Mouse (Mus musculus) common myeloid progenitor, adult 5-6 weeks (primary cell): ENCODE results near the gene Cacng1. TPM values are rescaled to one million over a fixed set of nuclear protein-coding genes. Genes with fewer than 3 reads are reported as not detected.

ENCODE experiments used
- ATAC-seq: replicated peaks from 2 replicates; pipeline ENCODE4 v1.8.0; 2016; ENCODE audit warnings: low read depth, mild to moderate bottlenecking, moderate TSS enrichment, inconsistent platforms; ENCODE audit not compliant: poor library complexity, severe bottlenecking
- total RNA-seq: library from RNA; stranded (forward); fragments of 200-1000, 187-1606 nt; gene quantifications from 2 replicates; pipeline ENCODE4 v1.2.3, GENCODE M21; 2017

Gene Cacng1
- not detected in 2 replicates for total RNA-seq

DNA sequence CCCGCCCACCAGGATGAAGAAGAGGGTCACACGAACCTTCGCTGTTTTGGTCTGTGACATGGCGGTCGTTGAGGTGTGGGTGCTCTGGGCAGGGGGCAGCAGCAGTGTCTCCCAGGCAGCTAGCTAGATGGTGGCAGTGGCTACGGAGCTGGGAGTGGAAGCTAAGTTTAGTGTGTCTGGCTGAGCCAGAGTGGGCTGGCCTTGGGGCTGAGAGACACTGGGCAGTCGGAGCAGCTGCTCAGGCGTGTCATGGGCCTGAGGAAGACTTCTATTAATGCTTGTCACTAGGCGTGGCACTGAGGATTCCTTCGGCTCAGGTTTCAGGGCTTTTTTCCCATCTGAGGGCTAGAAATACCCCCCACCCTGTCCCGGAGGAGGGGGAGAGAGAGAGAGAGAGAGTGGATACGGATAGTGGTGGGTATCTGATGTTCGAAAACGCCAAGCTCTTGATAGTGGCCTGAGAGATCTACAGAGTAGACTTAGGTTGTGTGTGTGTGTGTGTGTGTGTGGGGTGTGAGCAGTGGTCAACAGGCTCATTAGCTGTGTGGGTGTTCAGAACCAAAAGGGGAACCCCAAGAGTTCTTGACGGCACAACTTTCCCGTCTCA lies at the start of gene Cacng1:
Cacng1 (minus strand) TSS at position 191 of the 607 bp plus-strand sequence.
- ATAC-seq = no peak

- no peak for ATAC-seq
These were observed 46.6 kb upstream of the Cacng1 start for GRCm38 (mm10) chr11:107762688-107763460.

DNA sequence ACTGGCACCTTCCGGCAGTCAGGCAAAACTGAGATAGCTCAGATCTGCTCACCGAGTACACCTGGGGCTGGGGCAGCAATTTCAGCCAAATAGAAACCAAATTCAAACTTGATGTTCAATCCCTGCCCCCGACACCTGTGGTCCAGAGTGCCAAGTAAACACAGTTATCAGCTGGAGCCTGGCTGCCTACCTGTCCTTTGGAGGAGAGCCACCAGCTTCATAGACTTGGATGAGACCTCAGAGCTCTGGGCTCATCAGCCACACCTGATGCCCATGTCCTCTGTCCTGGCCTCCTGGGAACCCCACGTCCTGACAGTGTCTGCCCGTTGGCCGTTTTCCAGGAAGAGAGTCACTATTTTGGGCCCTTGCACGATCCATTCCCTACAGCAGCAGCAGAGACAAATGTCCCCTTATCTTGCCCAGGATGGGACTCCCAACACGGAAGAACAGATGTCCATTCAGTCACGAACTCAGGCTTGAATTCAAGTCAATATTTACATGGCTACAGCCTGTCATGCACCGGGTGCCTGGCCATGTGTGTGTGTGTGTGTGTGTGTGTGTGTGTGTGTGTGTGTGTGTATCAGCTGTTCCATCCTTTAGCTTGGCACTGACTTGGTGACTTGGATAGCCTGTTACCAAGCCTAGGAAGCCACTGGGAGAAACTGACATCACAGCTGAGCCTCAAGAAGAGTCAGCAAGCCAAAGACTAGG lies 45.6 kb upstream of the Cacng1 start:
- no peak for ATAC-seq

DNA sequence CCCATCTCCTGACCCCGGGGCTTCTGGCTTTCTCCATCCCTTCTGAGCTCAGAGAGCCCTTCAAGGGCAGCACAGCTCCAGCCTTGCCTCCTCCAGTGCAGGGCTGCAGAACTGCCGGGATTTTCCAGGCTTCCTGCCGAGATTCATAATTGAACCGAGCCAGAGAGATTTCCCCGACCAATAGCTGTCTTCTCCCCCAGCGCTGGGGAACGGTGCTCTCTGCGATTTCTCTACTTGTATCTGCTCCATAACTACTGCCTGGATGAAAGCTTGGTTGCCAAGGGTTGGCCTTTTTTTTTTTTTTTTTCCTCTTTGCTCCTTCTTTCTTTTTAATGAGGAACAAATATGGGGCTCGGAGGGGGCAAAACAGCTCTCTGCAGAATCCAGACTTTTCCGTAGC lies 43.7 kb upstream of the Cacng1 start:
- ATAC-seq = no peak

DNA sequence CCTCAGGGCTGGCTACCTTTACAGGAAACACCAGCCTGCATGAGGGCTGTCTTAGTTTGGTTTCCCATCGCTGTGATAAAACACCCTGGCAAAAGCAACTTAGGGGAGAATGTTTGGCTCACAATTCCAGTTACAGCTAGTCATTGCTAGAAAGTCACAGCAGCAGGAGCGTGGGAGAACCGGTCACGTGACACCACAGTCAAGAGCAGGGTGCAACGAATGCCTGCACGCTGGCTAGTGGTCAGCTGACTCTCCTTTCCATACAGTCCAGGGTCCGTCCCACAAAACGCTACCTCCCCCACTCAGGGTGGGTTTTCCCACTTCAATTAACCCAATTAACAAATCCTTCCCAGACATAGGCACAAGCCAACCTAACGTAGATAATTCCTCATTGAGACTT lies 43.2 kb upstream of the Cacng1 start:
- no peak for ATAC-seq

DNA sequence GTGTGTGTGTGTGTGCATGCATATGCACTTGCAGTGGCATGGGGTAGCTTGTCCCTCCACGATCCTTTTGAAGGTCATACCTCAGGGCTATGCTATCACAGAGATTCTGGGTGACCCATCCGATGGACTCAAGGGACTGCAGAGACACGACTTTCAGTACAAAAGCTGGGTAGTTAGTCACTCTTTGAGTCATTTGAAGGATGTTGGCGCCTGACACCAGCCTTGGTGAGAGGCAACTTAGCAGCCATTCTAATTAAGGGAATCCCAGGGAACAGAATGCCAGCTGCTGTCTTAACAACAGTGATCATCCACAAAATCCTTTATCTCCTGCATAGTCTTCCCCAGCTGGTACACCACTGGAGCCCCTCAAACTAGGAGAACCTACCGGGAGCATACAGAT lies 32.8 kb upstream of the Cacng1 start:
- ATAC-seq = no peak

DNA sequence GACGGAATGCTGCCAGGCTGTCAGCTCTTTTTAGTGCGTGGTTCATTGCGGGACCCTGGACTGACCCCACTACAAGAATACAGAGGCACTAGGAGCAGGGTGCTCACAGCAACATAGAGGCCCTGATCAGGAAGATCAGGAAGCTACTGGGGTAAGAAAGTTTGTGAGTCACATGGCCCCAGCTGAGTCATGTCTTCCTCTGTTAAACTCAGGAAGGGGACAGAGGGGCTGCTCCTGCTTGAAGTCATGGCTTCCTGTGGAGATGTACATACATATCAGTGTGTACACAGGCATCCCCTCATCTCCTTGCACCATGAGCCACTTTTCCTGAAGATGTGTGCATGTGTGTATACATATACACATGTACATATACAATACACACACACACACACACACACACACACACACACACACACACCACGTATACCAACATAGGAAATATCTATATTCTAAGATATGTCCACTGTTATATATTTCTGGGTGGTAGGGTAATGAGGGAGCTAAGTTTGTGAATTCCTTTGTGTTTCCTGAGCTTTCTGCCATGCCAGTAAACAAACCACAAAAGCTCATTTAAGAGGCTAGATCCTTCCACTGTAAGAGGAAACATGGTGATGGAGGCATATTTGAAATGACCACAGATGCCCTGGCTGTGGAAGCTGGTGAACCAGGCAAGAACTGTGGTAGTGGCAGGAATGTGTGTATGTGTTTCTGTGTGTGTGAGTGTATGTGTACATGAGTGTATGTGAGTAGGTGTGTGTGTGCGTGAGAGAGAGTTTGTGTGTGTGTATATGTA lies 32.1 kb upstream of the Cacng1 start:
- no peak for ATAC-seq

DNA sequence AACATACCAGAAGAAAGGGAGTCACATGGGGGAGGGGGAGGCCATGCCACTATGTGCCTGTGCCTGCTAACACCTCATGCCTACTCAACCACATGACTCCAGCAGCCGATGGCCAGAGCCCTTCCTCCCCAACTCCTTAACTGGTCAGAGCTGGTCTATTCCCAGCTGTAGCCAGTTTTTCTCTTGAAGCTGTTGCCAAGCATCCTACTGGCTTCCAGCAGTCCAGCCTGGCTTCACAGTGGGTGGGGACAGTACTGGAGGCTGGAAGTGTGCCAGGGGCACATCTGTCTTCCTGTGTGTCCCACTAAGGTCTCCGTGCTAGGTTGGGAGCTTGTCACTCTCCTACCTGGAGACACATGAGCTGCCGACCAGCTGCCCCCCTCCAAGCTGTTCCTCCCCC lies 26.8 kb upstream of the Cacng1 start:
- ATAC-seq = no peak

DNA sequence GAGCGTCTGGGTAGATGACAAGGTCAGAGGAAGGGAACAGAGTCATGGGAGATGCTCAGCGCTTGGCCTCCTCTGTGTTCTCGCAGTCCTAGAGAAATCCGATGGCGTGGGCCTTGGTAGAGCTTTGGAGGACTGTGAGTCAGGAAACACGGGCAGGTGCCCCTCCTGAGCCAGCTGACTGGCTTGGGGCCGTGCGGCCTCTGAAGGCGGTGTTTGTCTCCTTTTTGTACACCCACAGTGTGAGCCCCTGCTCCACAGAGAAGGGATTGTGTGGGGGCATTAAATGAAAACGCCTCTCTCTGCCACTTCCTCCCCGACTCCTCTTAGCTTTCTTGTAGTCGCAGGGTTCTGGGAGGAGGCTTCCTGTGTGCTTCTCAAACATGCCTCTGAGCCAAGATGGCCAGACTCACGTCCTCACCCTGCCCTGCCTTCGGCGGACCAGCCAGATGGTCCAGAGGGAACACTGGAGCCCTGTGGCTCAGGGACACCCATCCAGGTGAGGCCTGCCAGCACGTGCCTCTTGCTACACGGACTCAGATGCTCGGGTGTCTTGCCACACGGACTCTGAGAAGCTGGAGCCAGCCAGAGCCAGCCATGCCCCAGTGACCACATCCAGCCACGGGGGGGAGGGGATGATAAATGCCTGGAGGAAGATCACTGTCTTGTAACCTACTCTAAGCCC lies 22.2 kb upstream of the Cacng1 start:
- no peak for ATAC-seq

- no peak for ATAC-seq
These were observed 21.6 kb upstream of the Cacng1 start for GRCm38 (mm10) chr11:107737886-107738285.

DNA sequence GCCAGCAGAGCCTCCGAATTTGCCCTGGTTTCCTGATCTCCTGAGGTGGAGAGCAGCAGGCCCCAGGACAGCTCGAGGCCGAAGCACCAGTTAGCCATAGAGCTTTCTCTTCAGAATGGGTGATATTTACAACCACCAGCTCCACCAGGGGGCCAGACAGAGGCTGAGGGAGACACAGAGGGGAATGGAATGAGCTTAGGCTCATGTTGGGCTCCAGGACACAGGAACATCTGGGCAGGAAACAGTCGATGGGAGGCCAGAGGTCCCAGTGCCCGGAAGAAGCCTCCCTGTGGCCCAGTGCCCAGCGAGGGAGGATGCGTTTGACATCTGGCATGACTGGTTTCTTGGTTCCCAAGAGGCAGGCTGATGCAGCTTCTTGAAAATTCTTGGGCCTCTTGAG lies 17.8 kb upstream of the Cacng1 start:
- ATAC-seq = no peak

DNA sequence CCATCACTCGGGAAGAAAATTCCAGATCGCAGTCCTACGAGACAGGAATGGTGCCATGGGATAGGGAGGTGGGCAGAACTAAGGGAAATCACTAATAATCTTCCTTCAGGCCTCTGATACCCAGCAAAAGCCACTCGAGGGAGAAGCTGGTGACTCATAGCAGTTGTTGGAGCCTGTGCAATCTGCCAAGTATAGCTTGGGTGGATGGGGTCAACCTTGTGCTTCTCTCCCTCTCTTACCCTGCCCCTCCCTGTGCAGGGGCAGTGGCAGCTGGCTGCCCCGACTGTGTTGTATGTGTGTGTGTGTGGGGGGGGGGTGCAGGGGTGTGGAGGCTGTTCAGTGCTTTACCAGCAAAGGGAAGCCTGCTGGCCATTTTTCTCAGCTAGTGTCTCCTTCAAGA lies 15.2 kb upstream of the Cacng1 start:
- ATAC-seq = no peak

GRCm38 (mm10) chr11:107730940-107731339 lies 14.6 kb upstream of the Cacng1 start:
- no peak for ATAC-seq

GRCm38 (mm10) chr11:107729141-107729540 lies 12.8 kb upstream of the Cacng1 start:
- no peak for ATAC-seq

- no peak for ATAC-seq
These were observed 11.9 kb upstream of the Cacng1 start for GRCm38 (mm10) chr11:107728073-107728863.

GRCm38 (mm10) chr11:107724603-107725002 lies 8.3 kb upstream of the Cacng1 start:
- ATAC-seq = no peak

DNA sequence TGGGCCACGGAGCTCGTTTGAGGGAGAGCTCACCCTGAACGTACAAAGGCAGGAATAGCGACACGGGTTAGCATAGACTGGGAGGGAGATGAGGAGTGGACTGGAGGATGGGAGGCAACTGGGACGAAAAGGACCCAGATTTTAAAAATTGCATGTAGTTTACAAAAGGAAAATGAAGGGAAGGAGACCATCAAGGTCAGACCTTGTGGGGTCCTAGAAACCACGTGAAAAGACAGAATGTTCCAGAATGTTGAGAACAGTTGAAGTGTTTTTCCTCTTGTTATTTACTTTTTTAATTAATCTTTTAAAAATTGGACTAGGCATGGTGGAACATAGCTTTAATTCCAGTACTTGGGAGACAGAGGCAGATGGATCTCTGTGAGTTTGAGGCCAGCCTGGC lies 4.7 kb upstream of the Cacng1 start:
- ATAC-seq = no peak

GRCm38 (mm10) chr11:107720264-107721021 lies 4.1 kb upstream of the Cacng1 start:
- peak; percentile 97 for ATAC-seq
